32 mouse cellular contexts compared by ENCODE assay signal in genomic region chr7:125613579-125613978, GRCm38 (mm10). TPM values are rescaled to one million over a fixed set of nuclear protein-coding genes. Genes with fewer than 3 reads are reported as not detected.
DNase-seq lines count a peak whose midpoint lies in the region; ATAC-seq and TF ChIP-seq lines count a peak whose summit lies in the region.
"Had no signal": no experiment of that assay in that cellular context is flagged by ENCODE, and none has a peak within 500 bp of the region (broad histone marks: within the 10 kb centered on the region; RNA-seq: fewer than 3 reads in every experiment).

No protein-coding gene starts in this region.

- H3K27me3 ChIP-seq in lung, postnatal 0 days (replicated peaks; ENCODE audit: insufficient read depth, low read length), result no peaks in the 10 kb centered on the region
- no peaks in the 10 kb centered on the region for H3K27me3 ChIP-seq in forebrain, postnatal 0 days (ENCODE audit: insufficient read depth, low read length)
- no peaks in the 10 kb centered on the region for H3K27me3 ChIP-seq in neural tube, embryonic 15.5 days (replicated peaks)
- H3K27me3 ChIP-seq: embryonic facial prominence, embryonic 13.5 days; heart, embryonic 13.5 days; hindbrain, embryonic 15.5 days; kidney, embryonic 15.5 days; liver, embryonic 13.5 days; midbrain, embryonic 15.5 days; stomach, embryonic 15.5 days had no signal

- no peak for TF ChIP-seq CTCF in lung, postnatal 0 days (IDR thresholded peaks at IDR 0.05)
- TF ChIP-seq CTCF in bone marrow macrophage, adult 2 months (IDR thresholded peaks at IDR 0.05; ENCODE audit: low read depth, low read length), result no peak
- TF ChIP-seq CTCF in forebrain, postnatal 0 days (IDR thresholded peaks at IDR 0.05; ENCODE audit: low read depth), result no peak

- H3K9ac ChIP-seq in lung, postnatal 0 days (replicated peaks; ENCODE audit: low read depth), result no peak overlapping the region
- H3K9ac ChIP-seq in forebrain, postnatal 0 days, result no peak overlapping the region
- H3K9ac ChIP-seq in neural tube, embryonic 15.5 days (replicated peaks), result no peak overlapping the region
- H3K9ac ChIP-seq: embryonic facial prominence, embryonic 13.5 days; heart, embryonic 13.5 days; hindbrain, embryonic 15.5 days; kidney, embryonic 15.5 days; liver, embryonic 13.5 days; lung, embryonic 14.5 days; midbrain, embryonic 15.5 days; stomach, embryonic 15.5 days had no signal

- H3K4me2 ChIP-seq in lung, postnatal 0 days (replicated peaks; ENCODE audit: low read depth, low read length), result no peak overlapping the region
- no peak overlapping the region for H3K4me2 ChIP-seq in forebrain, postnatal 0 days (ENCODE audit: low read depth)
- no peak overlapping the region for H3K4me2 ChIP-seq in neural tube, embryonic 15.5 days
- H3K4me2 ChIP-seq: embryonic facial prominence, embryonic 13.5 days; heart, embryonic 13.5 days; hindbrain, embryonic 15.5 days; kidney, embryonic 15.5 days; liver, embryonic 13.5 days; lung, embryonic 14.5 days; midbrain, embryonic 15.5 days; stomach, embryonic 15.5 days had no signal

- H3K27ac ChIP-seq in lung, postnatal 0 days (ENCODE audit: low read length), result no peak overlapping the region
- H3K27ac ChIP-seq in bone marrow macrophage, adult 2 months (ENCODE audit: insufficient read depth, low read depth, low read length), result peak overlapping the region; percentile 82
- H3K27ac ChIP-seq in forebrain, postnatal 0 days (ENCODE audit: low read depth, low read length), result no peak overlapping the region
- no peak overlapping the region for H3K27ac ChIP-seq in neural tube, embryonic 15.5 days (replicated peaks)
- H3K27ac ChIP-seq: embryonic facial prominence, embryonic 13.5 days; heart, embryonic 13.5 days; hindbrain, embryonic 10.5 days; hindbrain, embryonic 15.5 days; kidney, embryonic 15.5 days; layer of hippocampus, adult 2 months; liver, embryonic 13.5 days; midbrain, embryonic 10.5 days; midbrain, embryonic 15.5 days; stomach, embryonic 15.5 days had no signal

- no peak for TF ChIP-seq POLR2A in bone marrow macrophage, adult 2 months (IDR thresholded peaks at IDR 0.05; ENCODE audit: borderline replicate concordance, low read depth, low read length)

- no peaks in the 10 kb centered on the region for H3K36me3 ChIP-seq in lung, postnatal 0 days (ENCODE audit: insufficient read depth, low read length)
- H3K36me3 ChIP-seq in forebrain, postnatal 0 days (ENCODE audit: insufficient read depth), result no peaks in the 10 kb centered on the region
- no peaks in the 10 kb centered on the region for H3K36me3 ChIP-seq in neural tube, embryonic 15.5 days
- H3K36me3 ChIP-seq: embryonic facial prominence, embryonic 13.5 days; heart, embryonic 13.5 days; hindbrain, embryonic 10.5 days; hindbrain, embryonic 15.5 days; kidney, embryonic 15.5 days; liver, embryonic 13.5 days; midbrain, embryonic 10.5 days; midbrain, embryonic 15.5 days; stomach, embryonic 15.5 days had no signal

- 57% methylated on average over 5 of the region's 5 CpGs for WGBS in lung, postnatal 0 days
- WGBS in forebrain, postnatal 0 days, result 66% methylated on average over 5 of the region's 5 CpGs
- WGBS in neural tube, embryonic 15.5 days, result 75% methylated on average over 5 of the region's 5 CpGs

- H3K4me1 ChIP-seq in lung, postnatal 0 days (ENCODE audit: insufficient read depth, low read depth, low read length), result no peaks in the 10 kb centered on the region
- H3K4me1 ChIP-seq in bone marrow macrophage, adult 2 months (ENCODE audit: control insufficient read depth, insufficient read depth, low read length), result peaks cover 18% of the 10 kb centered on the region
- H3K4me1 ChIP-seq in forebrain, postnatal 0 days (ENCODE audit: insufficient read depth), result no peaks in the 10 kb centered on the region
- no peaks in the 10 kb centered on the region for H3K4me1 ChIP-seq in neural tube, embryonic 15.5 days
- H3K4me1 ChIP-seq: embryonic facial prominence, embryonic 13.5 days; hindbrain, embryonic 10.5 days; hindbrain, embryonic 15.5 days; kidney, embryonic 15.5 days; liver, embryonic 13.5 days; midbrain, embryonic 15.5 days; stomach, embryonic 15.5 days had no signal

- no peak for TF ChIP-seq EP300 in lung, postnatal 0 days (IDR thresholded peaks at IDR 0.05)

- H3K9me3 ChIP-seq in lung, postnatal 0 days (ENCODE audit: low read length), result no peaks in the 10 kb centered on the region
- H3K9me3 ChIP-seq in forebrain, postnatal 0 days (ENCODE audit: low read length), result no peaks in the 10 kb centered on the region
- H3K9me3 ChIP-seq in neural tube, embryonic 15.5 days (replicated peaks), result 0 out of 2 replicates have a peak, but pooled peaks cover 3% of the 10 kb centered on the region
- H3K9me3 ChIP-seq: hindbrain, embryonic 10.5 days; hindbrain, embryonic 15.5 days; kidney, embryonic 15.5 days; liver, embryonic 13.5 days; midbrain, embryonic 15.5 days; stomach, embryonic 15.5 days had no signal

- DNase-seq in lung, postnatal 0 days (ENCODE audit: low spot score), result peak; percentile 19
- no peak for DNase-seq in lung, postnatal 14 days
- DNase-seq in forebrain, postnatal 0 days, result no peak
- DNase-seq in layer of hippocampus, adult 18-20 months (ENCODE audit: low spot score in 2 of 2), result no peak
- DNase-seq: adrenal gland, adult 8-10 months; B cell, adult 2 months; cerebellum, adult 11-12 months; cerebellum, adult 9-11 months; gastrocnemius, postnatal 10 days; heart, postnatal 10 days; kidney, adult 18-20 months; kidney, postnatal 25 days; left cerebral cortex, postnatal 4 days; liver, embryonic 13.5 days; lung, embryonic 14.5 days; lung, postnatal 36 days; right cerebral cortex, postnatal 4 days; thymus, postnatal 14 days had no signal

- no peak for ATAC-seq in lung, postnatal 0 days
- ATAC-seq in megakaryocyte, adult 5-6 weeks (ENCODE audit: poor library complexity, severe bottlenecking), result peak; percentile 94
- no peak for ATAC-seq in forebrain, postnatal 0 days
- no peak for ATAC-seq in neural tube, embryonic 15.5 days (ENCODE audit: low FRiP score)
- ATAC-seq: forebrain, embryonic 16.5 days; midbrain, embryonic 15.5 days had no signal

- H3K4me3 ChIP-seq in lung, postnatal 0 days (ENCODE audit: low read depth, low read length), result no peak overlapping the region
- H3K4me3 ChIP-seq in bone marrow macrophage, adult 2 months (ENCODE audit: insufficient read depth, low read length), result no peak overlapping the region
- H3K4me3 ChIP-seq in forebrain, postnatal 0 days (ENCODE audit: low read depth, low read length), result no peak overlapping the region
- H3K4me3 ChIP-seq in neural tube, embryonic 15.5 days (replicated peaks), result no peak overlapping the region
- H3K4me3 ChIP-seq: embryonic facial prominence, embryonic 13.5 days; erythroblast, embryonic 14.5 days; heart, embryonic 13.5 days; hindbrain, embryonic 10.5 days; hindbrain, embryonic 15.5 days; kidney, embryonic 15.5 days; layer of hippocampus, adult 2 months; liver, embryonic 13.5 days; midbrain, embryonic 10.5 days; midbrain, embryonic 15.5 days; stomach, embryonic 15.5 days had no signal

RNA-seq across cellular contexts. Expression of gene Il21r, which starts 10.3 kb away (rescaled TPM):
- 0.38 and 0.65 TPM in 2 replicates for polyA plus RNA-seq in lung, postnatal 0 days (2015; fragmentation: Nextera tagmentation; extraction: Ambion mirVana)
- 37.0 and 37.4 TPM in 2 replicates for polyA plus RNA-seq in bone marrow macrophage, adult 2 months (2012; ENCODE audit: insufficient read depth, insufficient read length, missing spikeins)
- 0.62 and 0.83 TPM in 2 replicates for total RNA-seq in megakaryocyte, adult 5-6 weeks (2015)
- 1.8 and 2.2 TPM in 2 replicates for total RNA-seq in megakaryocyte, adult 5-6 weeks (2017)
- 0.95 and 1.2 TPM in 2 replicates for total RNA-seq in forebrain, postnatal 0 days (2014; rRNA removed)
- 0.21 and 0.23 TPM in 2 replicates for polyA plus RNA-seq in forebrain, postnatal 0 days (2015; fragmentation: Nextera tagmentation; extraction: Ambion mirVana)
- 0.35 and 1.8 TPM in 2 replicates for polyA plus RNA-seq in neural tube, embryonic 15.5 days (2015; fragmentation: Nextera tagmentation; extraction: Ambion mirVana)
- total RNA-seq in layer of hippocampus, adult 18-20 months (2021), result 1 to 10 TPM; 1.1 to 1.3 TPM

Comparison
In these comparisons a context has a peak if more than half of its experiments do, and no peak if none do; other contexts are left out.
1. RNA of gene Il21r, which starts 10.3 kb away (polyA plus RNA-seq): 37.0 to 37.4 TPM in bone marrow macrophage, adult 2 months; 0.38 to 0.65 TPM in lung, postnatal 0 days, 0.35 to 1.8 TPM in neural tube, embryonic 15.5 days and 0.21 to 0.23 TPM in forebrain, postnatal 0 days; every median in the first group is over 10 times any median in the second.